Mouse (Mus musculus) lung, postnatal 36 days (tissue): ENCODE results near the gene Efnb1.

Experiments
- DNase-seq: peaks from one replicate; pipeline ENCODE4 v3.0.0; 2022; ENCODE audit warnings: mixed read lengths

The Efnb1 gene

GRCm38 (mm10) chrX:99154358-99154757 lies 18.4 kb downstream of the Efnb1 start:
- DNase-seq = no peak

DNA sequence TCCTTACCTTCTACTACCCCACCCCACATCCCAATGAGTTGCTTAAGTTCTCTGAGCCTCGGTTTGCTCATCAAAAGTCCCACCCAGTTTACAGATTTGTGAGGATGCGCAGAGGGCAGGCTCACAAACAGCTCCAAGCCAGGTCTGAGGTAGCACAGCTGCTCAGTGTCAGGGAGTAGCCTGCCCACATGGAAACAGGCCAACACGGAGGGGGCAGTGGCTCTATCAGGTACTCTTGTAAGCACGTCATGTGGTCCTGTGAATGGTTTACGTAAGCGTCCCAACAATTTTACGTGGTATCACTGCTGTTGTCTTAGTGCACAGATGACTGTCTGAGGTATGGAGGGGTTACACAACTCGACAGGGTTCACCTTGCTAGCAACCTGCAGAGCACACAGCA lies 23.1 kb downstream of the Efnb1 start:
- DNase-seq = peak; percentile 31

DNA sequence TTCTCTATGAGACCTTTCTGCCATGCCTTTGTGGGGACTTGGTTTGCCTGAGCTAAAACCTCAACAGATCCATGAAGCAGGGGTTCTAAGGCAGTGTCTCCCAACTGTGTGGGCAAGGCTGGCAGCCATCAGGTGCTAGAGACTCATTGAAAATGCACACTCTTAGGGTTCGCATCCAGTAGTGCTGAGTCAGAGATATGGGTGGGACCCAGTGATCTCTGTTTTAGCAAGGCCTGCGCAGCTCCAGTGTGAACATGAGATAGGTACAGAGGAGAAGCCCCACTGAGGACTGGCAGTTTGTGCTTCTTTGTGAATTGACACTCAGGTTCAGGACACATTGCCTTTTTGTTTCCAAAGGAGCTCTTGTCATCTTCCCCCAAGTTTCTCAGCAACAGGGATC lies 28.2 kb downstream of the Efnb1 start:
- no peak for DNase-seq

GRCm38 (mm10) chrX:99164855-99165368 lies 29.0 kb downstream of the Efnb1 start:
- no peak for DNase-seq

- no peak for DNase-seq
These were observed 31.1 kb downstream of the Efnb1 start for GRCm38 (mm10) chrX:99167014-99167413.

- no peak for DNase-seq
These were observed 31.6 kb downstream of the Efnb1 start for GRCm38 (mm10) chrX:99167550-99167949.

- DNase-seq = no peak
These were observed 36.4 kb downstream of the Efnb1 start for GRCm38 (mm10) chrX:99172301-99172700.

- no peak for DNase-seq
These were observed 49.2 kb downstream of the Efnb1 start for GRCm38 (mm10) chrX:99185081-99185596.

- DNase-seq = no peak
These were observed 50.8 kb downstream of the Efnb1 start for GRCm38 (mm10) chrX:99186497-99187435.

GRCm38 (mm10) chrX:99191441-99192087 lies 55.6 kb downstream of the Efnb1 start:
- DNase-seq = no peak

DNA sequence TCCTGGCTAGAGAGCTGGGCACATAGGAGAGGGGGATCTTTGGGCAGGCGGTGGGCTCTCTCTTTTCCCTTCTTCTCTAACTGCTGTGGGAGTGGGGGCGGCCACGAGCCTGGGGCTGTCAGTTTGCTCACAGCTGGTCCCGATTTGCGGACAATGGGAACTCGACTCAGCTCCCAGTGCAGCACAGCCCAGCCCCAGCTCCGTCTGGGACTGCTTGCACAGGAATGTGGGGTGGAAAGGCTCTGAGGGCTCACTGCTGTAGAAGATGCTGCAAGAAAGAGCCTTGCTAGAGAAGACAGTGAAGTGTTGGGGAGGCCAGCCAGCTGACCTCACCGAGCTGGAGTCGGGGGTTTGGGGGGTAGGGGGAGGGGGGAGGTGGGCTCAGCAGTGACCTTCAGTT lies 61.0 kb downstream of the Efnb1 start:
- no peak for DNase-seq

DNA sequence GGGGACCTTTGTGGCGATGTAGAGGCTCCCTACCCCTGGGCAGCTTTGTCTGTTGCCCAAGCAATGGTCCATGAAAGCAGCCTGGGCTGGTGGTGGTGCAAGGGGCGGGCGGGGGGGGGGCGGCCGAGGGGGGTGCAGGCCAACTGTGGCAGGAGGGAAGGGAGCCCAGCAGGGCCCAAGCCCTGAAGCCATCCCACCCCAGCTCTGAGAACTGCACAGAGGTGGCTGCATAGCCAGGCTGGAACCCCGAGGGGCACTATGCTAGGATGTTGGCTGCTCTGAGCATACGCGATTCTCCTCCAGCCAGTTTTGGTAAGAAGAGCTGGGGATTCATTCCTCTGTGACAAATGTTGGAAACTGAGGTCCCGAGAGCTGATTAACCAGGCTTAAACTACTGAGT lies 62.6 kb downstream of the Efnb1 start:
- DNase-seq = no peak
